Mouse (Mus musculus): ENCODE data around the gene Zfp827.
"Not testable (repeated sequence)": the region's sequence is repeated elsewhere in the genome, so short reads cannot be mapped to it uniquely, and the experiment has no call there.

The Zfp827 gene

DNA sequence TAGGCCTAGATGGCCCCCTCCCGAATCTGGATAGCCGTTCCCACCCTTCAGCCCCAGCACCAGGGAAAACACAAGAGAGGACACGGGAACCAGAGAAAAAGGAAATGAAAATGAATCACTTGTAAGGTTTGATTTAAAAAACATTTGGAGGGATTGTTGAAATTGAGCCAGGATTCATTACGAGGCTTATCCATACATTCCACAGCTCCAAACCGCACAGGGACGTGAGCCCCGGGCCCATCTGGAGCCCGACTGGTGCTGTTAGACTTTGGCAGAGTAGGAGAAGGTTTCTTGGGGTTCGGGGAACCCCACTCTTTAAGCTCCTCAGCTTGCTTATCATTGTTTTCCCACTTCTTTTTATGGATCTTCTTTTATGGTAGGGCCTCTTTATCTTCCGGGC, 76.9 kb downstream of the Zfp827 start:
- no peak for DNase-seq (ENCODE audit: low spot score in 2 of 2)

DNA sequence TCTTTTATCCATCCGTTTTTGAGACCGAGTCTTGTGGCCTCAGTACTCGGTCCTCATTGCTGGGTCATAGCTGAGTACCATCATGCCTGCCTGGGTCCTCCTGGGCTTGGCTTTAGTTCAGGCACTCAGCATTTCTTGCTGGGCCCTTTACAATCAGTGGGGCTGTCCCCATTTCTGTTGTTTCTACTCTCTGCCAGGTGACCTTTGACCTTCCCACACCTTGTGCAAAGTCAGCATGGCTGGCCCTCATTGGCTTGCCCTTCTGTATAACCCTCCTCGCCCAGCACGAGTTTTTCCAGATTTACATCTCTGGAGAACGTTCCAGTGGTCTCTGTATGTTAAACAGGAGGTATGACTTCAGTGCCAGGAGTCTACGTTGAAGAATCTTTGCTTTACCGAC, 83.2 kb downstream of the Zfp827 start:
- DNase-seq (ENCODE audit: low spot score in 2 of 2), result no peak

DNA sequence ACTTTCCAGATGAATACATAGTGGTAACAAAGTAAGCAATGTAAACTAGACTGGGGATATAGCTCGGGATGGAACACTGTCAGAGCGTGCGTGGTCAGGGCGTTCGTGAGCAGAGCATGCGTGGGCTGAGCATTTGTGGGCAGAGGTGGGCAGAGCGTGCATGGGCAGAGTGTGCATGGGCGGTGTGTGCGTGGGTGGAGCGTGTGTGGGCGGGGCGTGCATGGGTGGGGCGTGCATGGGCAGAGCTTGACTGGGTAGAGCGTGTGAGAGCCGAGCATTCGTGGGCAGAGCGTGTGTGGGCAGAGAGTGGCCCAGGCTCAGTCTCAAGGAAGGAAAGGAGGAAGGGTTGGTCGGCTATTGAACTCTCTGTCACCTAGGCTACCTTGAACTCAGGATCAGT, 84.2 kb downstream of the Zfp827 start:
- no peak for DNase-seq (ENCODE audit: low spot score in 2 of 2)

GRCm38 (mm10) chr8:79113533-79113932, 85.3 kb downstream of the Zfp827 start:
- no peak for DNase-seq (ENCODE audit: low spot score in 2 of 2)

GRCm38 (mm10) chr8:79114561-79114960, 86.3 kb downstream of the Zfp827 start:
- no peak for DNase-seq (ENCODE audit: low spot score in 2 of 2)

- DNase-seq (ENCODE audit: low spot score in 2 of 2), result no peak
Measured at GRCm38 (mm10) chr8:79116436-79116835, 88.2 kb downstream of the Zfp827 start.

DNA sequence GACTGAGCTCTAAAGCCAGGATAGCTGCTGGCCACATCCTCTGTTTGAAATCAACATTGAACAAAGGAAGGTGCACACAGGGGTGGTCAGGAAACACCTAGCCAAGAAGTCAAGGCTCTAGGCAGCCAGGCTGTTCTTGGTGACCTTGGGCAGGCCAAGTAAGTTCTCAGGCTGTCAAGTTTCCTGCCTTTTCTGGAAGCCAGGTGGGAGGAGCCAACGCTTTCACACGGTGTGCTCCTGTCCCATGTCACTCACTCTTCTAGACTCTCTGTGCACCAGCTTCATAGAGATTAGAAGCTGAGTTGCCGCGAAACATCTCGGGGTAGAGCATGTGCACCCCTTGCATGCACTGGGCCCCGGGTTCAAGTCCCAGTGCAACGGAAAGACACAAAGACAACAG, 89.5 kb downstream of the Zfp827 start:
- DNase-seq (ENCODE audit: low spot score in 2 of 2), result no peak

DNA sequence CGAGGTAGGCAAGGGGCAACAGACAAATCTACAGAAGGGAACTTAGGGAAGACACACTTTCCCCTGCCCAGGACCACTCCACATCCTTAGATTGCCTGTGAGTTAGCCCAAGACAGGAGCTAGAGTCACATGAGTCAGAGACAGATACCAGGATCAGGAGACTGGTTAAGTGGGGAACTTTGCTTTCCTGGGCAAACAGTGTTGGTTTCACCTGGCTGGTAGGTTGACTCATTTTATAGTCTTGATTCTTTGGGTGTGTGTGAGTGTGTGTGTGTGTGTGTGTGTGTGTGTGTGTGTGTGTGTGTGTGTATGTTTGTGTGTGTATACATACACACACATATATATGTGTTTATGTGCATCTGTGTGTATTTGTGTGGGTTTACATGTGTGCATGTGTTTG, 93.4 kb downstream of the Zfp827 start:
- no peak for DNase-seq (ENCODE audit: low spot score in 2 of 2)

GRCm38 (mm10) chr8:79124231-79124630, 96.0 kb downstream of the Zfp827 start:
- no peak for DNase-seq (ENCODE audit: low spot score in 2 of 2)

DNA sequence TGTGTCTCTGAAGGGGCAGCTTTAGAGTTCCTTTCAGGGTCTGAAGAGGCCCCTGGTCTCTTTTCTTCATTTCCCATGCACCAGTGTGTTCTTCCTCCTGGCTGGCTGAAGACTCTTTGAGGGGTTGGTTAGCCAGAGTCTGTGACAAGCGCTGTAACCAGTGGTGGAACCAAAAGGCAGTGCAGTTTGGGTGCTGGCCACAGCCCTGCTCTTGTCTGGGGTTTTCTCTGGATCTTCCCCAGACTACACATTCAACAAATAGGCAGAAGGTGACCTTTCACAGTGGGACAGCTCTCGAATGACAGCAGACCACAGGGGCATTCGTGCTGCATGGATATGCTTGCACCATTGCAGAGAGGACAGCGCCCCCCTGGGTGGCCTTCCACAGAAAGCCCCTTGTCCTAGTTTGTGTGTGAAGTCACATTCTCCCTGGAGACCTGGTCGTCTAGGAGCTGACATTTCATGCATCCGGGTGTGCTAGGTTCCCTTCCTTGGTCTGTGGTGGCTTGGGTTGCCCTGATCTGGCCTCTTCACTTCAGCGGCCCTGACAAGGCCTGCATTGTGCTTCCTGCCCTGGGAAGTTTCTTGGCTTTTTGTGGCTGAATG, 99.1 kb downstream of the Zfp827 start:
- DNase-seq (ENCODE audit: low spot score in 2 of 2), result no peak

DNA sequence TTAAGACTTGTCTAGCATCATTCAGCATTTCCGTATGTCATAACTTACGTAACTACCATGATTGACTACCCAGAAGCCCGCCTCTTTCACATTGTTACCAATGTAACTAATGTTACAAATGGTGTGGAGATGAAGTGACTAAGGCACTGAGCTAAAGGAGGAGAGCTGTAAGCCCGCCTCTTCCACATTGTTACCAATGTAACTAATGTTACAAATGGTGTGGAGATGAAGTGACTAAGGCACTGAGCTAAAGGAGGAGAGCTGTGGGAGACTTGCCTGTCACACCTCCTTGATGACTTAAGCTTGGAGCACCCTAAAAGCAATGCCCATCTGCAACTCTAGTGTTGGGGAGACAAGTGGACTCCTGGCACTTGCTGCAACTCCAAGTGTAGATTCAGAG, 100.3 kb downstream of the Zfp827 start:
- DNase-seq (ENCODE audit: low spot score in 2 of 2), result not testable (repeated sequence)

GRCm38 (mm10) chr8:79139614-79140013, 111.4 kb downstream of the Zfp827 start:
- no peak for DNase-seq (ENCODE audit: low spot score in 2 of 2)

DNA sequence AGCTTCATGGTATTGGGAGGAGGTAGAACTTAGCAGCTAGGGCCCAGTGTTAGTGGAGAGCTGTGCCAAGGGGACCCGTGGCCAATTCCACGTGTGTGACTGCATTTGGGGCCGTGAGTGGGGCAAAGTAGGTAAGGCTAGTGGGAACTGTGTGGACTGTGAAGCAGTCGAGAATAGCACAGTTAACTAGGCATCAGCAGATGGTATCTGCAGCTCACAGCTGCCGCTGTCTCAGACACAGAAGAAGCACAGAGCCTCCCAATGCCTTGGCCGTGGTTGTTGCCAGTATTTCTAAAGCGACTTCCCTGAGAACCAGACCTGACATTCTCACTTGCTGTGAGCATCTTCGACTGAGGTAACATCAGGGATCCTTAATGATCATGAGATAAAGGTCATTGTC, 112.7 kb downstream of the Zfp827 start:
- no peak for DNase-seq (ENCODE audit: low spot score in 2 of 2)

DNA sequence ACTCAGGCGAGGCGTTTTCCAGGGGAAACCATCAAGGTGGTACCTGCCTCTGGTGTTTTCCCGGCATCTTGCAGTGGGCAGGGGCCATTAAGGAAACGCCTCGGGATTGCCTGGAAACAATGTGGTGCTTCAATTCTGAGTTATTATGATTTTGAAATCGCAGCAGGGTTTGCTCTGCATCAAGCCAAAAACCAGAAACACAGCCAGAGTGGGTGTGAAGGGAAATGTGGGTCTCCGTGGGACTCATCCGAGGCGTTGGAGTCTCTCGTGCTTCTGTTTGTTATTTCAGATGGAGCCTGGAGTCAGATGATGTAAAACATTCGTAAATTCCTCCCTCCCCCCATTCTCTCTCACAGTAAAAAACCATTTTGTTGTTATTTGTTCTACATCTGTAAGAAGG, 113.4 kb downstream of the Zfp827 start:
- no peak for DNase-seq (ENCODE audit: low spot score in 2 of 2)

DNA sequence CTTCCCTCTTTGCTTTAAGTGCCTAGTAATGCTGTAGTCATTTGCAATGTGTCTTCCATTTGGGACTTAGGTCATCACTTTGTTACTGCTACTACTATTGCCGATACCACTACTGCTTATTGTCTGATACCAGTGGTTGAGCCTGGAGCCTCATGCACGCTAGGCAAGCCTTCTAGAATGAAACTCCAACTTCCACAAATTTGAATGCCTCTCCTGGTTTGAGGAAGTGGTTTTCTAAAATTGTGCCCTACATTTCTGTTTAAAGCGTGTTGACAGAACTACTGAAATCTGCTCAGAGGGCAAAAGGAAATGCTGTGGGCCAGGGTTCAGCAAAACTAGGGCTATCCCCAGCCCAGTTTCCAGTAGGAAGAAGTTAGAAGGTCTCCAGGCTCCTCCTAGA, 115.5 kb downstream of the Zfp827 start:
- no peak for DNase-seq (ENCODE audit: low spot score in 2 of 2)

- no peak for DNase-seq (ENCODE audit: low spot score in 2 of 2)
Measured at GRCm38 (mm10) chr8:79145210-79145609, 117.0 kb downstream of the Zfp827 start.

DNA sequence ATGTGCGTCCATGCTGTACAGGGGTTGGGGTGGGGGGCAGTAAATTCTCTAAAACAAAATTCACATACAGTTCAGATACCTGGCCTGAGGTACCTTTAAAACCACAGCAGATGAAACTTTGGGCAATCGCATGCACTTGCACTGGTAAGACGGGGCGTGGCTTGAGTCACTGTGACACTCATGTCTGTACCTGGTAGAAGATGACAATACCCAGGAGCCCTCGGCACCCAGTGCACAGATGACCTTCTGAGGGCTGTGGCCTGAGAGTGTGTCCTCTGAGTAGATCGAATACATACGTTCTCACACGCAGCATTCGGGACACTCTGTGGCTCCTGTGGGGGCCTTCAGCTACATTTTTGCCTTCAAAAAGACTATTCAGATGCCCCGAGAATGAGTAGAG, 117.4 kb downstream of the Zfp827 start:
- no peak for DNase-seq (ENCODE audit: low spot score in 2 of 2)

- DNase-seq (ENCODE audit: low spot score in 2 of 2), result no peak
Measured at GRCm38 (mm10) chr8:79148799-79149198, 120.6 kb downstream of the Zfp827 start.

- no peak for DNase-seq (ENCODE audit: low spot score in 2 of 2)
Measured at GRCm38 (mm10) chr8:79149880-79150279, 121.6 kb downstream of the Zfp827 start.

GRCm38 (mm10) chr8:79150544-79151192, 122.4 kb downstream of the Zfp827 start:
- no peak for DNase-seq (ENCODE audit: low spot score in 2 of 2)

DNA sequence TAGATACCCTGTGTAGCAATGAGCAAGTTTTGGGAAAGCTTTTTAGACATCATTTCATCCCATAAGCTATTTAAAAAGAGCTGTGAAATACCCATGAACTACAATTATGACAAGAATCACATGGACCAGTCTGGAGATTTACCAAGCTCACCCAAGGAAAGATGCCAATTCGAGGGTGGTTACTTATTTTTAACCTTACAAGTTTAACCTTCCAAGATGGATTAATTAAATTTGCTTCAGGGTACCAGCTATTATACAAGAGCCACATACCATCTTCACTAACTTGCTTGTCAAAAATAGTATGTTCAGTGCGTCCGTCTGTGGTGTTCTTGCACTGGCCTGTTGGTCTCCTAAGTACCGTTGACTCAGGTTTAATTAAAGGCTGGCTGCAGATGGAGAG, 123.4 kb downstream of the Zfp827 start:
- no peak for DNase-seq (ENCODE audit: low spot score in 2 of 2)

DNA sequence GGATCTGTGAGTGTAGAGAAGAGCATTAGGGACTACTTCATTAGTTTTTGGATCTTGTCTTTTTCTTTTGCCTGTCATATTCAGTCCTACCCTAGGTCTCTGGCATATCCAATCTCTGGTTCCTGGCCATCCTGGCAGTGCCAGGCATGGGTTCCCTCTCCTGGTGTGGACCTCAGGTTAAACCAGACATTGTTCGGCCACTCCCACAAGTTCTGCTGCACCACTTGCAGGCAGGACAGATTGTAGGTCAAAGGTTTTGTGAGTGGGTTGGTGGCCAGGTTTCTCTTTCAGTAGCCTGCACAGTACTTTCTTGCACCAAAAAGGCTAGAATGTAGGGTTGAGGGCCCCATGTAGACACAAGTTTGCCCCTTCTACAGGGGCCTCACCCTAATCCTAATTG, 125.0 kb downstream of the Zfp827 start:
- no peak for DNase-seq (ENCODE audit: low spot score in 2 of 2)

GRCm38 (mm10) chr8:79153637-79154036, 125.4 kb downstream of the Zfp827 start:
- no peak for DNase-seq (ENCODE audit: low spot score in 2 of 2)
